Mouse (Mus musculus) urinary bladder, postnatal 25 days (tissue): ENCODE results near the gene Elovl6.

ENCODE experiments used
- DNase-seq: peaks from one replicate; pipeline ENCODE4 v3.0.0; 2022; ENCODE audit warnings: low spot score

The Elovl6 gene

DNA sequence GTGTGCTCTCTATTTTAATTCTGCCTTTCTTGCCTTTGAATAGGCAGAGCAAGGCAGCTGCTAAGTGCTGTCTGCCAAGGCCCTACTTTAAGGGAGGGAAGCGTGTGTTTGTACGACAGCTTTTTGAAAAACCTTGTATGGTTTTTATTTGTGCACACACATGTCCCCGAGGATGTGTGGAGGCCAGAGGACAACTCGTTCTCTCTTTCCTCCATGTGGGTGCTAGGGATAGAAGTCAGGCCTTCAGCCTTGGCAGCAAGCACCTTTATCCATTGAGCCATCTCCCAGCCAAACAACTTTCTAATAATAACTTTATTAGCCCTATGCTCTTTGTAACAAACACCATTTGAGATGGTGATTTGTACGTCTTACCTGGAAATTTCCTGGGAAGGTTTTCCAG is 34.7 kb downstream of the Elovl6 start:
- DNase-seq: no peak

DNA sequence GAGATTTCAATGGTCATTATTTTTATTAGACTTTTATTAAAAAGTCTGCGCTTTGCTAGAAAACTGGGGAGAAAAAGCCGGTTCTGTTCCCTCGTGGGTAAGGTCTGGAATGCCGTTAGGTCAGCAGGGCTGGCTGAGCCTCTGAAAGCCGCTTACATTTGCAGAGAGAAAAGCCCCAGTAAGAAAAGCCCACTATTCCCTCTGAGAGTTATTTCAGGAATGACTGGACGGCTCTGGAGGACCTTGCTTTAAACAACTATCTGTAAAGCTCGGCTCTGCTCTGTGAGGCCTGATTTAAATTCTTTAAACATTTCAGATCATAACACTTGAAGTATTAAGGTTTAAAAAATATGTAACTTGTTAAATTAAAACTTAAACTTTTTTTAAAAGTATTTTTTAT is 36.4 kb downstream of the Elovl6 start:
- no peak for DNase-seq

DNA sequence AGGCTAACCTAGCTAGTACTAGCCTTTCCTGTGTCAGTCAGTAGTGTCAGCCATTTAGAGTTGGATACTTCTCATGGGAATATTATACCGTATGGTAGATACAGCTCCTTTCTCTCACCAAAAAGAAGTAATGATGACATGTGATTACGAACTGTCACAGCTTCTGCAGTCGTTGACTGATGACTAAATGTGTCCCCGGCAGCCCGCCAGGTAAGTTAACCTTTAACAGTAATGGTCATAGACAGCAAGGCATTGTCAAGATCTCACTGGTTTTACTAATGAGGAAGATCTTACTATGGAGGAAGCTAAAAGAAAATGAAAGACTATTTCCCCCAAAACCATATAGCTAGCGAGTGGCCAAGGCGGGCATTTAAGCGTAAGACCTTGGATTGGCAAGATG is 38.8 kb downstream of the Elovl6 start:
- no peak for DNase-seq

DNA sequence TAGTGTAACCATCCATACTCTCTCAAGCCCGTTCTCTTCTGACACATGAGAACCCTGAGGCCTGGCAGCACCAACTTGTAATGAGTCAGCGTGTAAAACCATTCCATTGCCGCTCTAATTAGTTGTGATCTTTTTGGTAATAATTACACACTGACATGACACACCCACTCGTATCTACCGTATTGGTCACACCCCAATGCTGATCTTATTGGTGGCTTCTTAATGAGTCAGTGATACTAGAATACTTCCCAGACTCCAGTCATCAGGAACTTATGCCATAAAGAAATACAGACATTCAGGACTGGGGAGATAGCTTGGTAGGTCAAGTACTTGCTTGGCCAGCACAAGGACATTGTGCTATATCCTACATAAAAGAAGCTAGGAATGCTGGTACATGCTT is 39.5 kb downstream of the Elovl6 start:
- no peak for DNase-seq

DNA sequence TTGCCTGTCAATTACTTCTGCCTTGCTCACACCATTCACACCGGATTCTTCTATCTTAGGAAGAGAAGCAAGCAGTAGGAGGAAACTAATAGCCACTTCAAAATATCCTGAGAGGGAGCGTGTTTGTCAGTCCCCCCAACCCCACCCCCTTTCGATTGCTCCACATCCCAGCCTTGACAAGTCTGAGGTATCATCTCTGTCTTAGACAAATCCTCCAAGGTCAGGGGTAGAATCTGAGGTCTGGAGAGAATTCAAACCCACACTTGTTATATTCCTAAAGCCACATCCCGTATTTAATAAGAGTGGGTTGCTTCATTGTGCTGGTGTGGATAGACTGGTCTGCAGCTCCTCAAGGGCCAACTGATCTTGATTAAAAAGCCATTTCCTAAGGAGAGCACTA is 40.8 kb downstream of the Elovl6 start:
- DNase-seq: no peak

DNA sequence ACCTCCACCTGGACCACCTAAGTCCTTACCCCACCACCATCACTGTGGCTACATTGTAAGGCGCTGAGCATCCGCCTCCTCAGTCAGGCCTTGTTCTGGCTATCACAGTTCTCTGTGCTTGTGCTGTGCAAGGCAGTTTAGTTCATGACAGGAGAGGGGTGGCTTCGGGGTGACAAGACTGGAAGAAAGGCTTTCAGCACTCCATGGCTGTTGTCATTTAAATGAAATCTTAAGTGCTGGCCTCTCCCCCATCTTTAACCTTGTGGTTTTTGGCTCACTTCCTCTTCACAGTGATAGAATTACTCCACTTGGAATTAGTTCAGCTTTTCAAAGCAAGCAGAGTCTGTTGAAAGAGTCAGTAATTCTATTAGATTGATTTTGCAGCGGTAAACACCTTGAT is 41.5 kb downstream of the Elovl6 start:
- no peak for DNase-seq

DNA sequence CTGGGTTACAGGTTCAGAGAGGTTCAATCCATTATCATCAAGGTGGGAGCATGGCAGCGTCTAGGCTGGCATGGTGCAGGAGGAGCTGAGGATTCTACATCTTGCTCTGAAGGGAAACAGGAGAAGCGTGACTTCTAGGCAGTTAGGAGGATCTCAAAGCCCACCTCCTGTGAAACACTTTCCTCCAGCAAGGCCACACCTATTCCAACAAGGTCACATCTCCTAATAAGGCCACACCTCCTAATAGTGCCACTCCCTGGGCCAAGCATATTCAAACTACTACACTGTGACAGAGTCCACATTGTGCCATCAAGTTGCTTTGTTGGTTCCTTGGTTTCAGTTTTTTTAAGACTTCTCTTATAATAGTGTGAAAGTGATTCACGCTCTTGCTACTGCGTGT is 42.9 kb downstream of the Elovl6 start:
- no peak for DNase-seq

DNA sequence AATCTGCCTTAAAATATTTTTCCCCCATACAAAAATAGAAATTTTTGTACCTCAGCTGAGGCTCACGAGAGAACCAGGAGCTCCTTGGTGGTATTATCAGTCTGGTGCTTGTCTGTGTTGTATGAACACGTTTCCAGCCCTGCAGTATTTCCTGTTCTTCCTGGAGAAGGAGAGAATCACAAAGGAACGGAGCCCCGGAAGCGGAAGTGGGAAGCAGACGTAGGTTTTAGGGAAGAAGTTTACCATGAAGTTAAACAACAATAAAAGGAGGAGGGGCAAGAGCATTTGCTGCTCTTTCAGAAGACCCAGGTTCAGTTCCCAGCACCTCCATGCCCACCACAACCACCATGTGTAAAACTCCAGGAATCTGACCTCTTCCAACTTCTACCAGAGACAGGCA is 44.4 kb downstream of the Elovl6 start:
- DNase-seq: no peak

DNA sequence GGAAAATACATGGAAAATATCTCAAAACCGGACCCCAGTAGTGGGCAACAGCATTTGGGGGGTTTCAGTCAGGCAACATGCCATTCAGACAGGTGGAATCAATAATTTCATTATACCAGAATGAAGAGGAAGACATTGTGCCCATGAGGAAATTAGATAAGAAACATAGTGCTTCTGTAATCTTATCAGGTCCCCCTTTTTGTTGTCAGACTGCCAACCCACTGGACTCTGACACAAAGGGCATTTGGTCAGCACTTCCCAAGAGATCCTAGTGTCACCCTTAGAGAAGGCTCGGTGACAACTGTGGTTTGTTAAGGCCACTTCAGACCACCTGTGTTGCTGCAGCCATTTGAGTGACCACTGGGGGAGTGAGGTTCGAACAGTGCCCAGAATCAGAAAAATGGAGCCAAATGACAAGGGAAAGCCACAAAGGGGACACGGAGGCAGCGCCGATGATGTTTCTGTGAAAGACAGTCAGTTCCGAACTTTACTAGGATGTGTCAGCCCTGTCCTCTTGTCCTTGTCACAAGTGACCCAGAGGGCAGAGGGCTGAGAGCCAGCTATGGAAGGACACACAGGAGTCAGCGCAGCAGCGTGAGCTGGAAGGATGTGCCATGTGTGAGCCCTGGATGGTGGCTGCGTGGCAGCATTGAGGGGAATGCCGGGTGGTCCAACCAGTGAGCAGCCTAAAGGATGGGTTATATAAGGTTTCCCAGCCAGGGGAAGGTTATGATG is 46.8 kb downstream of the Elovl6 start:
- DNase-seq: no peak

DNA sequence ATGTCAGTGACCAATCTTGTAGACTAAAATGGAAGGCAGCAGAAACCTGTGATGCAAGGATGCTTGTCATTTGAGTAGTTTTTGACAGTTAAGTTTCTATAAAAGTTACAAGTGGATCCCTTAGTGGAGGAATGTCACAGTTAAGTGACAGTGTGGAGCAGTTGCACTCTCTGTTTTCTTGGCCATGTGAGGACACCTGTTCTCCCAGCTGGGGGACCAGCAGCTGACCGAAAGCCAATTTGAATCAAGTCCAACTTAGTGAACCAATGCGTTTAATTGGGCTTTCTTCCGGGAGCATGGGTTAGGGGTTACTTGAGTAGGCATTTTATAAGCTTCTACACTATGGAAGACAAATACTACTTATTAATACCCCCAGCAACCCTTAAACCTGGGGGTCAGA is 48.9 kb downstream of the Elovl6 start:
- DNase-seq: no peak

DNA sequence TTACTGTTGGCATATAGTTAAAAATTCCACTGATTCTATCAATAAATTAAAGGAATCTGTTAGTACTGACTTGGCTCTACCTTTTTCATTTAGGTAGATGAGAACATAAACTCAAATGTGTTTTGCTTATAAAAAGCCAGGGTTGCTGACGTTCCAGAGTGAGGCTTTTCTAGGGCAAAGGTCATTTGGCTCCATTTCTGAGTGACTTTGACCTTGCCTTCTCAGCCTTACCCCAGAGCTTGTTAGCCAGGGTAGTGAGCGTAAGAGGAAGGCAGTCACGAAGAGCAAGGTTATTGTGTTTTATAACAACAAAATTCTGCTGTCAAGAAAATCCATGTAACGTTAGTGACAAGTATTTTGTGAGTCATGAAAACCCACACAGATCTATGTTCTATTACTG is 50.3 kb downstream of the Elovl6 start:
- DNase-seq: no peak

DNA sequence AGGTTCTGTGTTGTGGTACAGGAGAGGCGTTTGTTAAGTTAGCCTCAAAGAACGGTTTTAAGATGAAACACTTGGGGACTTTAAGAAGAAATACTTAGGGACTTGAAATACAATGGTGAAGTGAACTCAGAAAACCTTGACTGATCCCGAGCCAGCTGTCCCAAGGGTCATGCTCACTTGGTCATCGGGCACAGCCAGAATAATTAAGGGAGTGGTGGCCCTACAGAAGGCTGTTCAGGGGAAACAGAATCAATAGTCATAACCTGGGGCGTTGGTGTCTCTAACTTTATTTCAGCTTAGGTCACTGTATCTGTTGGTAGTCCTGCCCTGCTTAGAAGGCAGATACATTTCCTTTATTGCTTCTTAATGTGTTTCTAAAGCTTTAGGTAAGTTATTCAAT is 51.1 kb downstream of the Elovl6 start:
- DNase-seq: no peak

DNA sequence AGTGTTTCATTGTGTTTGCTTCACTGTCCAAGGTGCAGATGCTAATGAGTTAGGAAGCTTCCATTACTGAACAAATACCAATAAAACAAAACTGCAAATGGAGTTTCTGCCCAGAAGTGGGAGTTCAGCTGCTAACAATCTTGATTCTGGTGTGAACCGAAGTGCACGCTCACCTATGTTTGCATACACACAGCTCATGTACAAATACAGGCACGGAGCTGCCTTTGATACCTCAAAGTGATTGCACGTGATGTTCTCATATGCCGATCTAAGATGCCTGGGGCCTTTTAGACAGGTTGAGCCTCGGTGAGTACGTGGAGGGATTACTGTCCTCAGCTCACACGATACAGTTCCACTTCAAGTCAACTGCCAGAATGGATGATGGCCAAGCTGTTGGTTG is 55.8 kb downstream of the Elovl6 start:
- no peak for DNase-seq

DNA sequence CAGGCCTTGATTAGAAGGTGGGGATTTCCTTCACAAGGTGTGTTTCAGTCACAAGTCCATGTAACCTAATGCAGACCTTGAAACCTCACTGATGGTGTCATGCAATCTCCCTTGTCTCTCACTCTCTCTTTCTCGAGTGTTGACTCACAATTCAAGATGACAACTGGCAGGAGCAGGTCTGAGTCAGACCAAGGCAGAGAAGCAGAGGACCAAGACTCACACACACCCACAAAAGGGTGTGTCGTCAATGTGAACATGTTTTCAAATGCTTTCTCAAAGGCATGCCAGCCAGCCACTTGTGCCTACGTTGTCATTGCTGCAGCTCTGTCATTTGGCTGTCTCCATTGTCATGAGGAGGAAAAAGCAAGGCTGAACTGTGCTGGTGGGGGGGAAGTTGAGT is 56.6 kb downstream of the Elovl6 start:
- DNase-seq: no peak

DNA sequence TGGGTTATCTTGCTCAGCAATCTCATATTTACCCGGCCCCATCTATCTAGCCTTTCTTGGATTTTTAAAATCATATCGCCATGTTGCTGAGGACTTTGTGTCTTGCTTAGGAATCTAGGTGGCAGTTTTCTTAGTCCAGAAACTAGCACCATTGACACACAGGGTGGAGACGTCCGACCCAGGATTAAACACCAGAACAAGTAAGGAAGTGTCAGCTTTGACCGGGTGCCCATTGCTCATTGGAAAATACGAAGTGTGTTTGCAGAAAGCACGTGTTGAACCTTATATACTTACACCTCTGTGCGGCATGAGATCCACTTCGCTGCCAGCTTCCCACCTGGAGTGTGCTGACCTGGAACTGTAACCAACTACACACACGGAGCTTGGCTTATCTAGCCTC is 57.5 kb downstream of the Elovl6 start:
- DNase-seq: no peak

DNA sequence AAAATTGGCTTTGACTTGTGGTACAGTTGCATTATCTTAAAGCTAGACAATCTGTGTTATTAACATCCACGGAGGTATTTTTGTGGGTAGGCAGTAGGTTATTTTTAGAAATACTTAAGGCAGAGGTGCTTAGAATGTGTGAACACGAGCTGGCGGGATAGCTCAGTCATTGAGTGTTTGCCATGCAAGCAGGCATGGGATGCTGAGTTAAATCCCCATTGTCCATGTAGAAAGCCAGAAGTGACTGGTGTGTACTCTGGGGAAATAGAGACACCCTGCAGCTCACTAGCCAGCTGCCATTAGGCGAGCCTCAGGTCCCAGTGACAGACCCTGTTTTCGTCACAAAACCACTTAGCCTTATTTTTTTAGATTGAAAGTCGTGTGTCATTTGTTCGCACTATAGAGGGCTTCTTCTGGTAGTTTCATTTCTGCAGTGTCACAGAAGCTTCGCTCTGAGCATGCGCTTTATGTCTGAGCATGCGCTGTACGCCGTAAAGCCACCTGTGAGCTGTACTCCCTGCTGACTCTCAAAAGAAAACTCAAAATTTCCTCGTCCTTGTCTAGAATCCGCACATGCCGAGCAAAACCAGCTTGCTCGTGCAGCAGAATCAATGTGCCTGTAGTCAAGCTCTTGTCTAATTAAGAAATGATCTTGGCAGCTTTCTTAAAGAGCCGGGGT is 58.5 kb downstream of the Elovl6 start:
- DNase-seq: no peak

DNA sequence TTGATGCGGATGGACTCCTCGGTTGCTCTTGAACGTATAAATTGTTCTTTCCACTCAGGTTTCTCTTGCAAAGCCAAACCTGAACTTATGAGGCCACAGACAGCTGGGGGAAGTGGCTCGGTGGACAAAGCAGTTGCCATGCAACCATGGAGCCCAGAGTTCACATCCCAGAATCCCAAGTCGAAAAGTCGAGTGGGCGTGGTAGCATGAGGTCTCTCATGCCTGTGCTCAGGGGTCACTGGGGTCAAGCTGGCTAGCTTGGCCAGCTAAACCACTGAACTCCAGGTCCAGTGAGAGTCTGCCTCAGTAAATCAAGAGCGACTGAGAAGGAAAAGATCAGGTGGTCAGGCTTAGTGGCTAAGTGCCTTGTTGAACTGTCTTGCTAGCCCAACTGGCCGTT is 59.1 kb downstream of the Elovl6 start:
- no peak for DNase-seq

DNA sequence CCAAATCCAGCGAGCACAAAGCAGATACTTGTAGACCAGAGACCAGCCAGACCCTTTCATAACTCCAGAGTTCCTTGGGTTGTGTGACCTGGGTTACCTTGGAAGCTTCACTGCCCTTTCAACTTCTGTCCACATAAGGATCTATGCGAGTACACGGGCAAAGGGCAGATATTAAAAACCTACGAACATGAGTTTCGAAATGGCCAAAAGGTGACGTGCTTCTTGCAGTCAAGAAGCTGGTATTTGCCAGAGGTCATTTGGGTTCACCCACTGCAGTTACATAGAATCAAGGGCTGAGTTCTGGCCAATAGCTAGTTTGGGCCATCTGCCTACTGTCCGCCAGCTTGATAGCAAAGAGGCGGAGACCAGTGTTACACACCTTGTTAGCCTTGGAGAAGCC is 59.6 kb downstream of the Elovl6 start:
- no peak for DNase-seq

DNA sequence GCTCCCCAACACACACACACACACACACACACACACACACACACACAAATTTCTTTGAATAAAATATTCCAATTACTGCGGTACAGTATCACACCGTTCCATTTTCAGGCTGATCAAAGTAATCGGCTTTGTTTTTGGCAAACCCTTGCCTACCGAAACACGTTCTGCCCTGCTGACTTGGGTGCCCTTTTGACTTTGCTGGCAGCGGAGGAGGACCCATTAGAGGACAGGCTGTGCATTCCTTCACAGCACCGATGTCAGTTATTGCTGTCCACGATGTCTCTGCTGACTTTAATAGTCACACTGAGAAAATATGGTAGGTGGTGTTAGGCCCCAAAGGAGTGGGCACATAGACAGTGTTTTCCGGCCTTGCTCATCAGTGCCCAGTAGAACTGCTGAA is 60.8 kb downstream of the Elovl6 start:
- DNase-seq: no peak

DNA sequence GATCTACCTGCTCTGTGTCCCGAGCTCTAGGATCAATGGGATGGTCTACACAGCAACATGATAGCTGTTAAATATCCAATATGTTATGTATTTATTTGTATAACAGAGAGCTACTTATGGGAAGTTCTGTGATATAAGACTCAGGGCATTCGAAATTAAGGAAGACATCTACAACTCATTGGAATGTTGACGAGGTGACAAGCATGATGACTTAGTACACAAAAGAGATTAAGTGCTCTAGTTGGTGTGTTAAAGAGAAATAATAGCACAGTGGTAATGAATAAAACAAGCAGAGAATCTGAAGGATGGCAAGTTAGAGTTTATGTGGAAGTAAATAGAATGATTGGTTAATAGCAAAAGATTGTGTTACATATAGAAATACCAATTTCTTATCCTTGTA is 61.6 kb downstream of the Elovl6 start:
- no peak for DNase-seq

DNA sequence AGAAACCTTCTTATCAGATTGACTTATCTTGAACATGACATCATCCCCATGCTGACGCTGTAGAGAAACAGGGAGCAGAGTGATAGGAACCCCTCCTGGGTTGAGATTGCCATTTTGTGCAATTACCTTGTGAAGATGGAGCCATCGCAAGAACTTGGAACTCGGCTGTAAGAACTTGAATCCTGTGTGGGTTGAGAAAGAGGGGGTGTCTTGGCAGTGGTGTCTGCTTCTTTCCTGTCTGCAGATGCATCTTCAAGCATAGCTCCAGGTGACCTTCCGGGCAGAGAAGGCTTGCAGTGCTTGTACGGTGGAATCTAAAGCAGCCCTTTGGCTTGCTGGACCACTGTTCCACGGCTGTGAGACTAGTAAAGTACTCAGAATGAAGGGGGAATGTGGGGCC is 63.9 kb downstream of the Elovl6 start:
- DNase-seq: no peak

DNA sequence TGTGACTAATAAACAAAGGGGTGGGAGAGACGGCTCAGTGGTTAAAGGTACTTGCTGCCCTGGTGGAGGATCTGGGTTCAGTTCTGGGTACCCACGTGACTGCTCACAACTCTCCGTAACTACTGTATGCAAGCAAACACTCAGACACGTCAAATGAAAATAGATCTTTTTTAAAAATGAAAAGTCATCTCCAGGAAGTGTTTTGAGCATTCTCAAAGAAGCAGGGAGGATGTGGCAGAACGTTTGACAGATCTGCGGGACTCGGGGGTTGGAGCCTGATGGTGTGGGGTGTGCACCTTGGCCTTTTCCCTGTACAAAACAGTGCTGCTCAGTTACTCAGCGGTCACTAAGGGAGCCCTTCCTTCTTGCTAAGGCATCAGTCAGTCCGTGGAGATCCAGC is 70.1 kb downstream of the Elovl6 start:
- no peak for DNase-seq

DNA sequence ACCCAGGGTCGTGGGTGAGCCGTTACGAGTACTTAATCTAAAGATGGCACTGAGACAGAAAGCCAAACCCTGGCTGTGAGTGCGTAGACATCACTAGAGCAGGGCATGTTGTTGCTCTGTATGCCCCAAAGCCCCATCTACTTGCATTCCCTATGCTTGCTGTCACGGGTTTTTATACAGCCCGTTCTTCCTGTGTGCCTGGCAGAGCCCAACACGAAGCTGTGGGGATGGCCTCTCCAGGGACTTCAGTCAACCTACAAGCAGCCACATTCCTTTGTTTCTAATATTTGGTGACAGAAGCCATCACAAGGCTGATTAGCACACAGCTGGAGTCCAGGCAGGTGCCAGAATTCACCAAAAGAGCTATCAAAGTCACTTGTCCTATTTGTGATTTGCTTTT is 73.3 kb downstream of the Elovl6 start:
- no peak for DNase-seq

DNA sequence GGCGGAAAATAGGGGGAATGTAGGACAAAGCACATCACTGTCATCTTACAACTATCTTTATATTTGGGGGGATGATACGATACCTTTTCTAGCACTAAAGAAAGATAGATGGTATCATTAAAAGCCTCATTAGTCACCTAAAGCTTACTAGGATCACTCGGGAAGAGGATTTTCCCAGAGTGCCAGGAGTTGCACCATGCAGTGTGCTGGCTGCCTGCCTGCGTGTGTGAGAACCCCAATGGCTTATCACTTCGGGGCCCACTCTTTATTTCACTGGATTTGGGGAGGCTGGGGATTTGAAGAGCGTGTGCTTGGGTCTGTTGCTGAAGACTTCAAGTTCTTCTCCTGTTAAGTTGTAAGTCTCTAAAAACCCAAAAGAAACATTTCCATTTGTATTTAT is 73.8 kb downstream of the Elovl6 start:
- no peak for DNase-seq
